Mouse (Mus musculus) spleen, postnatal 4 days (tissue): ENCODE measurements at regions not wholly inside any gene's neighbourhood (a gene's known extent, or its start where the extent isn't known, plus 50 kb on each side); places are given as distances from the start of the nearest gene placed in this dataset.
A peak's percentile ranks its signal among the peaks of the same experiment; 100 is the strongest.

ENCODE experiments used
- DNase-seq, 2 experiments: peaks; one replicate each; pipeline ENCODE4 v3.0.0; 2022; ENCODE audit warnings: low spot score in 2 of 2

DNA sequence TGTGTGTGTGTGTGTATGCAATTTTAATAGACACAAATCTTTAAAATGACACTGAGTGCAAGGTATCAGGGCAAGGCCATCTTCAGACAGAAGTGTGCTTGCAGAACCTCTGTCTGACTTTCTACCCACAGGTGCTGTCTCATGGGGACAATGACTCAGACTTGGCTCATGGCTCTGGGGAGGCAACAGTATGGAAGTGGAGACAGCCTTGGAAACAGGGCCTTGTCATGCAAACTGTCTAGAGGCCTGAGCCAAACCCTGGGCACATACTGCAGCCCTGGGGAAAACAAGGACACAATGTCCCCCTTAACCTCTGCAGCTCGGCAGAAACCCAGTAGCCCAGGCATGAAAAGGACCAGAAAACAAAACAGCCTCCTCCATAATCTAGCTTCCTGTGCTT, 405.6 kb downstream of the Pdcd6ip start:
- DNase-seq, result no peak

- DNase-seq, result no peak
Observed at GRCm38 (mm10) chr9:113300846-113301245, 407.2 kb downstream of the Pdcd6ip start.

GRCm38 (mm10) chr9:113299900-113300299, 408.2 kb downstream of the Pdcd6ip start:
- no peak for DNase-seq

DNA sequence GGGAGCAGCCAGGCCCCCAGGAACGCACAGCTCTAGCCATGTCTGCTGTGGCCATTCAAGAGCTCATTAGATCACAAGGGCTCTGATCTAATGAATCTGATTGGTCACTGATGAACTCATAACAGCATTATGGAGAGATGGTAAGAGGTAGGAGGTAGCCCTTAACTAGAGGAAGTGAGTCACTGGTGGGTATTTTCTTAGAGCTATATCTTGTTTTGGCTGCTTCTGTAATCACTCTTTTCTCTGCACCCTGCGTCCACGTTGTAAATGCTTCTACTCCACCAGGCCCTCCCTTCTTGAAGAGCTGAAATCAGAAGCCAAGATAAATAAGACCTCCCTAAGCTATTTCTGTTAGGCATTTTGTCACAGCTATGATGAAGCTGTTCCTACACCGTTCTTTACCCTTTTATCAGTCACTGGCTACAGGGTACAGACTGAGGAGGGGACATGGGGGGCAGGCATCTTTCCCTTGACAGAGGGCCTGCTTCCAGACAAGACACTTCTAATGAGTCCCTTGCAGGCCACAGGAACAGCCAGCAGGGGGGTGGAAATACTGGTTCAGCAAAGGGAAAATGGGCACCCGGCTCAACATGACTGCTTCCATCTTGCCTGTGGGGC, 412.1 kb downstream of the Pdcd6ip start:
- no peak for DNase-seq

DNA sequence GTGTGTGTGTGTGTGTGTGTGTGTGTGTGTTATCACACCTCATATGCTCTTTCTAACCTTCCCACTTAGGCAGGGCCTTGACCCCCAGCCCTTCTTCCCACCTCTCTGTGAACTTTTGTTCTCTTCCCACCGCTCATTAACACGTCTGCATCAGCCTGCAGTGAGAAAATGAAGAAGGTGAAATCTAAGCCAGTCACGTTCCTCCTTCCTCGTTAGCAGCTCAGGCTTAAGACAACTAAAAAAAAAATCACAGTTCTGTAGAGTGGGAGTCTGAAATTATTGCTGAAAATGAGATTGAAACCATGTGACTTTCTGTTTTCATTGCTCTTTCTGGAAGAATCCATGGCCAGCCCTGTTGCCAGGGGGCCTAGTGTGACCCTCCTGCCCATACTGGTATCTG, 420.7 kb downstream of the Pdcd6ip start:
- DNase-seq, result no peak

DNA sequence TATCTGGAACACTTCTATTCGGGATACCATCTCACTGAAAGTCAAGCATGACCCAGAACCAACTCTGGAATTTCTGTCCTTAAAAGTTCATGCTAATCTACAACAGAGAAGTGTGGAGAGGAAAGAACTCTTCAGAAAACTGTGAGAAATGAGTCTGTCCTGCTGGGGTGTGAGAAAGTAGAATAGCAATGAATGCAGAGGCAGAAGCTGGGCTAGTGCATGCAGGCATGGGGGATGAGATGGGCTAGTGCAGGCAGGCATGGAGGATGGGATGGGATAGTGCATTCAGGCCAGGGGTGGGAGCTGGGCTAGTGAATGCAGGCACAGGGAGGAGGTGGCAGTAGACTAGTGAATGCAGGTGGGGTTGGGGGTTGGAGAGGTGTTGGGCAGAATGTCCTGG, 424.8 kb downstream of the Pdcd6ip start:
- no peak for DNase-seq

DNA sequence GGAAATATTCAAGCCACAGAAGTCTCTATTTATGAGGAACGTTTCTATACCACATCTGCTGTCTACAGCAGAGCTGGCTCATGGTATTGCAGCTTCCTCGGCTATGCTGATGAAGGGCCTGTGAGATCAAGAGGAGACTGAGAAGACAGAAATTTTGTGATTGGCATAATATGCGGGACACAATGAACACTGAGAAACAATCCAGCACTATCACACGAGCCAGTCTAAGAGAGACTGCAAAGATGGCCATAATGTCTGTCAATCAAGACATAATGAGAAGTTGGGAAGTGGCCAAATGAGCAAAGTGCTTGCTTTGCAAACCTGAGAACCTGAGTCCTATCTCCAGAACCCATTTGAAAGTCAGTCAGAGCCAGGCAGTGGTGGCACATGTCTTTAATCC, 437.5 kb downstream of the Pdcd6ip start:
- no peak for DNase-seq

GRCm38 (mm10) chr9:113267696-113268095, 440.4 kb downstream of the Pdcd6ip start:
- no peak for DNase-seq

GRCm38 (mm10) chr9:113263636-113264035, 444.4 kb downstream of the Pdcd6ip start:
- no peak for DNase-seq

DNA sequence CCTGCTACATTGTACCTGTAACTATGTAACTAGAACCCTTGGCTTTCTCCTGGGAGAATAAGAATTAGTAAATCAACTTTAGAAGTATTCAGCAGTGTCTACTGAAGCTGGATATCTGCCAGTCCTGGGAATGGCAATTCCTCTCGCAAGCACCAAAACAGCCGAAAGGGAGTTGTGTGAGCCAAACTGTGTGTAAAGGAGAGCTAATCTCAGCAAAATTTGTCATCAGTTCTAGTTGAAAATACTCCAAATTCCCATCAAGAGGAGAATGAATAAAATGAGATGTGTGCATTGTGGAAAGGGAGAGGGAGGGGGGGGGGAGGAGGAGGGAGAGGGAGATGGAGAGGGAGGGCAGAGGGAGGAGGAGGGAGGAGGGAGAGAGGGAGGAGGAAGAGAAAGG, 447.8 kb downstream of the Pdcd6ip start:
- no peak for DNase-seq

DNA sequence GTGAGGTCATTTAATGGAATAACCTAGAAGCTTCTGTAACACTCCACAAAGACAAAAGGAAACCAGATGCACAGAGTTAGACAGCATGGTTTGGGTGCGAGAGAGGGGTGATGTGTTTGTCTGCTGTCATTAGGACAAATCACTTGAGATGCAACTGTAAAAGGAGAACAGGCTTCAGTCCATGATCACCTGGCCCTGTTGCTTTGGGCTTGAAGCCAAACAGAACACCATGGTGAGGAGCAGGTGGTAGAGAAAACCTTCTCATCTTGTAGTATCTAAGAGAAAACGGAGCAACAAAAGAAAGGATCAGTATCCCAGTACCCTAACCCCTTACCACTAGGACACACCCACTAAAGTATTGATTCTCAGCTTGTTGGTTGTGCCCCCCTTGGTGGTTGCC, 449.5 kb downstream of the Pdcd6ip start:
- DNase-seq, result no peak

DNA sequence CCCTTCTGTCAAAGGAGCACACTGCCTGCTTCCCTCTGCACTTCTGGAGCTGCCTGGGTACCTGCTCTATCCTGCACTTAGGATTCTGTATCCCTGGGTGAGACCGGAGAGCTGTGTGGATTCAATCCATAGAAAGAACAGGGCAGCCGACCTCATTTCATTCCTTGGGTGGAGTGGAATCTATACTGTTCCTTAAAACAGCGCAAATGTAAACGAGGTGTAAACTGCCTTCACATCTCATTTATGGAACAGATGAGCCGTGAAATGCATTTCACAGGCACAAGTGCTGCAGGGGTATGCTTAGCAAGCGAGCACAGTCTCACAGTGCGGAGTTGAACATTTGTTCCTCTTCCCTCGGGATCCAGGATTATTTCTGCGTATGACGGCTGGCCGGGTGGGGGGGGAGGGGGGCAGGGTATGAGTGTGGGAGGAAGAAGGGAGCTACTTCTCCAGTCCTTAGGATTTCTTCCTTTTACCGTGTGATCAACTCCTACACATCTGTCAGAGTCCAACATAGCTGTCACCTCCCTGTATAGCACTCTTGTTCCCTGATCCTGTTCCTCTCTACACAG, 459.3 kb downstream of the Pdcd6ip start:
- DNase-seq, result peak in 1 of 2 experiments; percentile 38

DNA sequence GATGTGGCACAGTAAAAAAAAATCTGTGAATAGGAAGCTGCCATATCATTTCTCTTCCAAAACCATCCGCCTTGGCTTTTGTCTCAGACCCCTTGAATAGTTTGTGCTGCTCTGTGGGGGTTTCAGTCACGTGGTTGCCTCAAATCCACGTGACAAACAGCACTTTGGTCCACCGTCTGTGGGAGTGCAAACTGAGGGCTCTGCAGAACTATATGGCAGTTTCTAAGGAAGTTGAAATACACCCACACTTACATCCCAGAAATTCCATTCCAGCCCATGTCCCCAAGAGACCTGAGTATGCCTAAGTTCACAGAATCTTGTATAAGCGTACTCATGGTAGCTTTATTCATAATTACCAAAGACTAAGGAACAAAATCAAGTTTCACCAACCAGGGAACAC, 460.1 kb downstream of the Pdcd6ip start:
- no peak for DNase-seq

DNA sequence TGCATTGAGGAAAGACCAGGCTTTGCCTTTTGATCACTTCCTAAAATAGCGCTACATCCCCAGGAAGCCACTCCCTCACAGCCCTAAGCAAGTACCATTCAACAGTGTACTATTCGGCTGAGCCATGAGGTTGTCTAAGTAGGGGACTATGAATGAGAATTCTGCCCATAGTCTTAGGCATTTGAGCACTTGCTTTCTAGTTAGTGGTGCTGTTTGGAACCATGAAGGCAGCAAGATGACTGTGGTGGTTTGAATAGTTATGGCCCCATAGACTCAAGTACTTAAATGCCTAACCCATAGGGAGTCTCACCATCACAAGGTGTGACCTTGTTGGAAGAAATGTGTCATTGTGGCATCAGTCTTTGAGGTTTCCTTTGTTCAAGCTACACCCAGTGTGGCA, 464.2 kb downstream of the Pdcd6ip start:
- no peak for DNase-seq

GRCm38 (mm10) chr9:113233370-113233769, 474.7 kb downstream of the Pdcd6ip start:
- no peak for DNase-seq

GRCm38 (mm10) chr9:113229391-113229790, 478.7 kb downstream of the Pdcd6ip start:
- no peak for DNase-seq

DNA sequence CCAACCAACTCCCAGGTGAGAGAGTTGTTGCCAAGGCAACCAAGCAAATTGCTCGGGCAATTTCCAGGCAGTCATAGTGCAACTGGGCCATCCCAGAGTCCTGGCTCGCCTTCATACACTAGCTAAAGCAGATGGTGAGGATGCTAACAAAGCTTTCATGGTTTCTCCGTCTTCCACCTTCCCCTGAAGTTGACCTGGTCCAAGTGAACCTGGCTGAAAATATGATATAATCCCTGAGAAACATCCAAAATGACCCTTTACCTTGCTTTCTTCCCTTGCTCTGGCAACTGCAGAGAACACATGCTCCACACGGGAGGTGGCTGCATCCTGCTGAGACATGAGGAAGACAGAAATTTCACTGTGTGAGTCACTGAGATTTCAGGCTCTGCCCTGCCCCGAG, 494.1 kb downstream of the Pdcd6ip start:
- DNase-seq, result no peak

DNA sequence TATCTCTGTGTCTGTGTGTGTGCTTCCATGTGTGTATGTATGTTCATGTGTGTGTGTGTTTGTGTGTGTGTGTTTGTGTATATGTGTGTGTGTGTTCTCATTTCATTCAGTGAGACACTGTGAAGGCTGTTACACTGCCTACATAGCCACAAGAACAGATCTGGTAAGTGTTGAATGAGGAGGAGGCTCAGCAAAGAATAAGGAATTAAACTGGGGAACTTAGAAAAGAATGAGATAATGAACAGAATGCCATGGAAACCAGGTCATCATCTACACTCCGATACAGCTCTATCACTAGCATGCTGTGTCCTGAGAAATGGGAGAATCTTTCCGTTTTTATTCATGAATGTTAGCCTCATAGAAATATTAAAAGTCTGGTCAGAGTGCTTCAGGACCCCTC, 495.7 kb downstream of the Pdcd6ip start:
- no peak for DNase-seq

GRCm38 (mm10) chr9:113208181-113208580, 499.9 kb downstream of the Pdcd6ip start:
- DNase-seq, result no peak

DNA sequence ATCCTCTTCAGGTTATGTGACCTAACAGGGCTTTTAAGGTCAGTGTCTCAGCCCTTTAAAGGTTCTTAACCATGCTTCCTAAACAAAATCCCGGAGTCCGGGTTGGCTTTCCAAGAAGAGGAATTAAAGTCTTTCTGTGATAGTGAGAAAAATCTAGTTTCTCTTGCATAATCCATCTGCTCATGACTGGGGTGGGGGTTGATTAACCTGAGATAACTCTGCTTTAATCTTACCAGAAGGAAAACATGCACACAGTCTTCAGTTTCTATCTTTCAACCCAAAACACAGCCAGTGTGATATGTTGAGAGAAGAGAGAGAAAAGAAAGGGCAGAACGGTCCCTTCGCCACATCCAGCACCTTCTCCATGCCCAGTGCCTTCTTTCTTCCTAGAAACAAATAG, 508.8 kb downstream of the Pdcd6ip start:
- no peak for DNase-seq

GRCm38 (mm10) chr9:113195556-113195955, 512.5 kb downstream of the Pdcd6ip start:
- no peak for DNase-seq

DNA sequence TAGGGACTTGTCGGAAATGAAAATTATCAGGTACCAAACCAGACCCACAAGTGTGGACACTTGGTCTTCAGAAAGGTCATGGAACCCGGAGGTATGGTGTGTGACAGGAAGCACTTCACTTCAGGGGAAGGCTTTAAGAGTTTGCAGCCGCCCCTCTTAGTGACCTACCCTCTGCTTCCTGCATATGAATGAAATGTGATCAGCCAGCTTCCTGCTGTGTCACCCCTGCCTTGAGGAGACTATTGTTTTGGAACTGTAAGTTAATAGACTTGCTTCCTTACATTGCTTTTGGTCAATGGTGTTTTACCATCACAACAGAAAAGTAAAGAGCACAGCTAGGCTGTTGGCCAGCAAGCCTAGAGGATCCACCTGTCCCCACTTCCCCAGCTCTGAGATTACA, 515.3 kb downstream of the Pdcd6ip start:
- no peak for DNase-seq

DNA sequence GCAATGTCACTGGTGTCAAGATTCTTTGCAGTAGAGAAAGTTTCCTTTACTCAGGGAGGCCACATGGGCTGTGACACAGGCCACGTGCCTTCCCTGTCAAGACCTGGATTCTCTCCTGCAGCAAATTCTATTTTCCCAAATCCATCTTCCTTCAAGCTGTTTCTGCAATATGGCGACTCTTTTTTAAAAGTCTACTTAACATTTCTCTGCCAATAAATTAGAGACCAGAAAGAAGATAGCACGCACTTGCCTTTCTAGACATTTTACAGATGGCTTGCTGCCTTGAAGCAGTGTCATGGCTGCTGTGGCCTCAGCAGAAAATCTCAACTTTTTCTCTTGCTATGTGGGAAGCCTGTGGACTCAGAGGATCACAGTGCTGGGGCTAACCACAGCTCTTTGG, 516.9 kb downstream of the Pdcd6ip start:
- no peak for DNase-seq

DNA sequence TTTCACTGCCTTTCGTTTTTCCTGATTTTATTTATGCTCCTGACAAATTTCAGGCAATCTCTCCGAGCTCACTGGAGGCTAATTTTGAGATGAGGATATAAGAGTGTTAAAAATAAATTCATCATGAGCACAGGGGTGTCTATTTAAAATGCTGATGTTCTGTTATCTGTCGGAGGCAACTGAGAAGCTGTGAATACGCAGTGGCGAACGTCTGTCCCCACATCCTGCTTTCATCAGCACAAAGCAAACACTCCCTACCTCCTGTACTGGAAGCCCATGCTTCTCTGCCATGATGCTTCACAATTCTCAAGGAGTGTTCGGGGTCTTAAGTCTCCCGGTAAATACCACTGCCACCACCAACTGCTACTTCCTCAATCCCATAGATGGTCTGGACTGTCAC, 526.9 kb downstream of the Pdcd6ip start:
- DNase-seq, result no peak
